Mouse (Mus musculus) lung, adult 2 months (tissue): ENCODE measurements around the gene Slc24a4.

Source experiments
- CTCF ChIP-seq: fragments of 200-500 bp; IDR thresholded peaks from 2 replicates; pipeline ENCODE4 v1.5.1; 2011; ENCODE audit warnings: mild to moderate bottlenecking, low read length, control low read depth; ENCODE audit not compliant: insufficient read depth
- POLR2A ChIP-seq: fragments of 200-500 bp; IDR thresholded peaks from 2 replicates; pipeline ENCODE4 v1.6.1; 2011; ENCODE audit warnings: low read depth, mild to moderate bottlenecking, control low read depth, low read length, borderline replicate concordance; ENCODE audit errors: extremely low read depth

- TF ChIP-seq CTCF (no peak), POLR2A (no peak)
Observed at GRCm38 (mm10) chr12:102129508-102130030, 1.0 kb downstream of the Slc24a4 start.
